Mouse (Mus musculus) myocyte (in vitro differentiated cells): Measurements from ENCODE around the gene Wdr90.

ENCODE experiments used
- CEBPB ChIP-seq: IDR thresholded peaks from 2 replicates; pipeline ENCODE4 v1.6.1; 2011; ENCODE audit warnings: mild to moderate bottlenecking, moderate library complexity; ENCODE audit not compliant: poor library complexity, insufficient read depth, severe bottlenecking
- POLR2A ChIP-seq: IDR thresholded peaks from one replicate; pipeline ENCODE4 v1.6.1; 2011; ENCODE audit warnings: low read depth, mild to moderate bottlenecking, control low read depth, moderate library complexity; ENCODE audit not compliant: insufficient read length

DNA sequence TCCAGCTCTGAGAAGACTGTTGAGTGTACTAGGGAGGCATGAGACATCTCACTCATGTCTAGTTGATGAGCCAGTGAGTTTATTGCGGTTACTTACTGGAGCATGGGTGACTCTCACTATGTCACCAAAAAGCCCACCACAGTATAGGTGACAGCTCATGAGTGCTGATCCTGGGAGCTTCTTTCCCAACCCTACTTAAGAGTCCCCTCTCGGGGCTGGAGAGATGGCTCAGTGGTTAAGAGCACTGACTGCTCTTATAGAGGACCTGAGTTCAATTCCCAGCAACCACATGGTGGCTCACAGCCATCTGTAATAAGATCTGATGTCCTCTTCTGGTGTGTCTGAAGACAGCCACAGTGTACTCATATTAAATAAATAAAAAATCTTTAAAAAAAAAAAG is 8.7 kb upstream of the Wdr90 start:
- TF ChIP-seq POLR2A (no peak), CEBPB (no peak)
